Mouse (Mus musculus): ENCODE data around the gene 1810043G02Rik. TPM values are rescaled to one million over a fixed set of nuclear protein-coding genes. Genes with fewer than 3 reads are reported as not detected.

Gene 1810043G02Rik
- polyA plus RNA-seq, 1 experiment from 2014 or later, result 37.1 TPM

- ATAC-seq (ENCODE audit: low FRiP score), result no peak
- Histone ChIP-seq H3K4me3 (ENCODE audit: low read depth, low read length) (no peak overlapping the region), H3K27ac (ENCODE audit: low read depth, low read length) (no peak overlapping the region), H3K9me3 (ENCODE audit: control insufficient read depth, low read length) (no peaks in the 10 kb centered on the region), H3K4me1 (replicated peaks; ENCODE audit: control insufficient read depth, insufficient read depth, low read length) (no peaks in the 10 kb centered on the region), H3K9ac (ENCODE audit: low read depth, low read length) (no peak overlapping the region), H3K4me2 (replicated peaks; ENCODE audit: low read depth, low read length) (no peak overlapping the region), H3K27me3 (ENCODE audit: control insufficient read depth, insufficient read depth, low read length) (peaks cover 21% of the 10 kb centered on the region), H3K36me3 (ENCODE audit: control insufficient read depth, insufficient read depth, low read length) (no peaks in the 10 kb centered on the region)
- 89% methylated on average over 10 of the region's 10 CpGs for WGBS
- DNase-seq (ENCODE audit: low spot score), result no peak
These were observed 7.1 kb upstream of the 1810043G02Rik start for GRCm38 (mm10) chr10:77971191-77971590.

DNA sequence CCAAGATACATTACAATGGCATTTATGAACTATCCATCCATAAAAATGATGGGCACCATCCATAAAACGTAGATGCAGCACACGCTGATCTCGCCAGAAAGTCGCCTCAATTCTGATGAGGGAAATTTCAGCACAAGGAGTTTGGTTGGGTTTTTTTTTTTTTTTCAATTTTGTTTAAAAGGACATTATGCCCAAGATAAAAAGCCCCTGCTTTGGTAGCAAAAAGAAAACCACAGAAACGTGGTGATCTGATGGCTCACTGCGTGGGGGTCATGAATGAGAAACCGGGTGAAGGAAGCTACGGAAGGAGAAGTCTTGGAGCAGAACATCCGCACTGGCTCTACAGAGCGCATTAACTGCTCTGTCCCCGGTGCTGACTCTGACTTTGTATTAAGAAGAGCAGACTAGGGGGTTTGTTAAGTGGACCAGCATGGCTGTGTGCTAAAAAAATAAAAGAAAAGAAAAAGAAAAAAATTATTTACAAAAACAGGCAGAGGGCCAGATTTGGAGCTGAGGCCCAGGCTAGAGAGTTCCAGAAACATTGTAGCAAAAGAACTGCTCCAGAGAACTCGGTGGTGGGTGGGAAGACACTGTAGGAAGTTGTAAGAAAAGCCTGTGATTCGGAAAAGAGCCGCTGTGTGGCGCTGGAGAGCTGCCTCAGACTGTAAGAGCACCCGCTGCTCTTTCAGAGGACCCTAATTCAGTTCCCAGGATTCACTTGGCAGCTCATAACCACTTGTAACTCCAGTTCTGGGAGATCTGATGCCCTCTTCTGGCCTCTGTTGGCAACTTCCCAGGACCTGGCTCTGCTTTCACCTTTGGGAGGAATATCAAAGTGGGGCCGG, 6.4 kb upstream of the 1810043G02Rik start:
- 64% methylated on average over 17 of the region's 17 CpGs for WGBS
- Histone ChIP-seq H3K4me3 (ENCODE audit: low read depth, low read length) (no peak overlapping the region), H3K9me3 (ENCODE audit: control insufficient read depth, low read length) (no peaks in the 10 kb centered on the region), H3K27ac (ENCODE audit: low read depth, low read length) (no peak overlapping the region), H3K36me3 (ENCODE audit: control insufficient read depth, insufficient read depth, low read length) (no peaks in the 10 kb centered on the region), H3K4me1 (replicated peaks; ENCODE audit: control insufficient read depth, insufficient read depth, low read length) (no peaks in the 10 kb centered on the region), H3K27me3 (ENCODE audit: control insufficient read depth, insufficient read depth, low read length) (peaks cover 21% of the 10 kb centered on the region), H3K4me2 (replicated peaks; ENCODE audit: low read depth, low read length) (no peak overlapping the region), H3K9ac (ENCODE audit: low read depth, low read length) (no peak overlapping the region)
- no peak for ATAC-seq (ENCODE audit: low FRiP score)
- DNase-seq (ENCODE audit: low spot score), result peak; percentile 67

GRCm38 (mm10) chr10:77974323-77974722, 4.0 kb upstream of the 1810043G02Rik start:
- Histone ChIP-seq H3K9ac (ENCODE audit: low read depth, low read length) (no peak overlapping the region), H3K27ac (ENCODE audit: low read depth, low read length) (no peak overlapping the region), H3K9me3 (ENCODE audit: control insufficient read depth, low read length) (no peaks in the 10 kb centered on the region), H3K36me3 (ENCODE audit: control insufficient read depth, insufficient read depth, low read length) (no peaks in the 10 kb centered on the region), H3K4me1 (replicated peaks; ENCODE audit: control insufficient read depth, insufficient read depth, low read length) (peaks cover 3% of the 10 kb centered on the region; the same call in 1 of the 2 replicates), H3K4me2 (replicated peaks; ENCODE audit: low read depth, low read length) (no peak overlapping the region), H3K27me3 (ENCODE audit: control insufficient read depth, insufficient read depth, low read length) (peaks cover 10% of the 10 kb centered on the region), H3K4me3 (ENCODE audit: low read depth, low read length) (no peak overlapping the region)
- no peak for ATAC-seq (ENCODE audit: low FRiP score)
- 71% methylated on average over 5 of the region's 5 CpGs for WGBS
- no peak for DNase-seq (ENCODE audit: low spot score)

DNA sequence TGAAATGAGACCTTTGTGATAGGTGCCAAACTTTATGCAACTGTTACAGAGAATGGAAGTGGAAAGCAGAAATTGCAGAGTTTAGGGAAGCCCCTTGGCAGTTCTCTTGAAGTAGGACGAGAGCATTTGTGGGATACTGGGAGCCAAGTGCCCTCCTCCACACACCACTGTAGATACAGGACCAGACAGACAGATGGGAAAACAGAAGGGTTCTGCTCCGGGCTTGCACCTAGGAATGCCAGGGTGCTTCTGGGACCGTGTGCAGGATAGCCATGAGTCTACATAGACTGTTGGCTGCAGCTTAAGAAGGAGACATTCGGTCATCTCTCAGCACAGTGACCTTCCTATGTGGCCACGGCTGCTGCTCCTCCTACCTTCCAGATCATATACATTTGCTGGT, 3.5 kb upstream of the 1810043G02Rik start:
- Histone ChIP-seq H3K4me3 (ENCODE audit: low read depth, low read length) (no peak overlapping the region), H3K36me3 (ENCODE audit: control insufficient read depth, insufficient read depth, low read length) (no peaks in the 10 kb centered on the region), H3K9ac (ENCODE audit: low read depth, low read length) (no peak overlapping the region), H3K27ac (ENCODE audit: low read depth, low read length) (no peak overlapping the region), H3K4me1 (replicated peaks; ENCODE audit: control insufficient read depth, insufficient read depth, low read length) (peaks cover 3% of the 10 kb centered on the region; the same call in 1 of the 2 replicates), H3K9me3 (ENCODE audit: control insufficient read depth, low read length) (no peaks in the 10 kb centered on the region), H3K4me2 (replicated peaks; ENCODE audit: low read depth, low read length) (no peak overlapping the region), H3K27me3 (ENCODE audit: control insufficient read depth, insufficient read depth, low read length) (peaks cover 6% of the 10 kb centered on the region; the same call in 1 of the 2 replicates)
- no peak for ATAC-seq (ENCODE audit: low FRiP score)
- WGBS, result 63% methylated on average over 5 of the region's 5 CpGs
- DNase-seq (ENCODE audit: low spot score), result no peak

GRCm38 (mm10) chr10:77975653-77976052, 2.7 kb upstream of the 1810043G02Rik start:
- Histone ChIP-seq H3K27me3 (ENCODE audit: control insufficient read depth, insufficient read depth, low read length) (no peaks in the 10 kb centered on the region), H3K4me2 (replicated peaks; ENCODE audit: low read depth, low read length) (no peak overlapping the region), H3K4me1 (replicated peaks; ENCODE audit: control insufficient read depth, insufficient read depth, low read length) (peaks cover 3% of the 10 kb centered on the region; the same call in 1 of the 2 replicates), H3K9ac (ENCODE audit: low read depth, low read length) (no peak overlapping the region), H3K27ac (ENCODE audit: low read depth, low read length) (no peak overlapping the region), H3K4me3 (ENCODE audit: low read depth, low read length) (no peak overlapping the region), H3K9me3 (ENCODE audit: control insufficient read depth, low read length) (no peaks in the 10 kb centered on the region), H3K36me3 (ENCODE audit: control insufficient read depth, insufficient read depth, low read length) (no peaks in the 10 kb centered on the region)
- 43% methylated on average over 4 of the region's 4 CpGs for WGBS
- ATAC-seq (ENCODE audit: low FRiP score) (no peak), DNase-seq (ENCODE audit: low spot score) (no peak)

DNA sequence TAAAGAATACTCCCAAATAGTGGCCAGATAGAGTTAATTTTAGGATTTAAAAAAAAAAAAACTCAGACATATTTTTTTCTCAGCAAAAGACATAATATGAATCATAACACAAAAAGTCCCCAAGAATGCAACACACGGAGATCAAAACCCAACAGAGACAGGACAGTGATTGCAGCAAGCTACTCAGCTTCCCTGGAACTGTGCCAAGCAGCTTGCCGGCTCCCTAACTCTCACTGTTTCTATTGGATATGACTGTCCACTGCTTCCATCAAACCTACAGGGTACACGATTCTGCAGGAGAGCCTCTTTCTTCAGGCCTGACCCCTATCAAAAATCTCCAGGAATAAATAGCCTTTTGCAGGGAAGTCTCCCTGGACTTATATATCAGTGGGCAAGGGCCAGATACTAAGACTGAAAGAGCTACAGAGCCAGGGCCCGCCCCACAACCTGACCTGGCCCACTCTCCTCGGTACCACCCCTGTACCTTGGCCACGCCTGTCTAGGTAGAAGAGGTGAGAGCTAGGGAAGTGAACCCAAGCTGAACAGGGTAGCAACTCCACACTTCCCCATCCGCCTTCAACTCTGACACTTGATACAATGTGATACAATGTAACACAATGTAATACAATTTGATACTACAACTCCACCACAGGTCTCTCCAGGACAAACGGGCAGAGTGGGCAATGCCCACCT, 1.7 kb upstream of the 1810043G02Rik start:
- Histone ChIP-seq H3K9ac (ENCODE audit: low read depth, low read length) (no peak overlapping the region), H3K27me3 (ENCODE audit: control insufficient read depth, insufficient read depth, low read length) (no peaks in the 10 kb centered on the region), H3K4me2 (replicated peaks; ENCODE audit: low read depth, low read length) (no peak overlapping the region), H3K4me1 (replicated peaks; ENCODE audit: control insufficient read depth, insufficient read depth, low read length) (peaks cover 3% of the 10 kb centered on the region; the same call in 1 of the 2 replicates), H3K4me3 (ENCODE audit: low read depth, low read length) (no peak overlapping the region), H3K36me3 (ENCODE audit: control insufficient read depth, insufficient read depth, low read length) (no peaks in the 10 kb centered on the region), H3K27ac (ENCODE audit: low read depth, low read length) (no peak overlapping the region), H3K9me3 (ENCODE audit: control insufficient read depth, low read length) (no peaks in the 10 kb centered on the region)
- DNase-seq (ENCODE audit: low spot score), result no peak
- ATAC-seq (ENCODE audit: low FRiP score), result no peak
- 85% methylated on average over 8 of the region's 8 CpGs for WGBS

DNA sequence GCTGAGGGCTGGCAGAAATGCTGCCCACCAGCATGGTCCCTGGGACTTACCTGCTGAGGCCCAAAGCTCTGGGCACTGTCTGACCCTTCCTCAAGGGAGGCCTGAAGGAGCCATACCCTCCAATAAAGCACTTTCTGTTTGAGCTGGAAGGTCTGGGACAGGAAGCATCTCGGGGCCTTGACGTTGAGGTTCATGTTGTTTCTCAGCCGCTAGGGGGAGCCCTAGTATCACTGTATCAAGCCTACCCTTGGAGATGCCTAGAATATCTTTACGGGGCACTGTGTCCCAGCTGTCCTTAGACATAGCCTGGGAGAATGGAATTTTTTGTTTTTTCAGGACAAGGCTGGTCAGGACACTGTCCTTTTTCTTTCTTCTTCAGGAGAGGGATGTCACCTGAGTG, 6.3 kb downstream of the 1810043G02Rik start:
- Histone ChIP-seq H3K4me3 (ENCODE audit: low read depth, low read length) (no peak overlapping the region), H3K27me3 (ENCODE audit: control insufficient read depth, insufficient read depth, low read length) (no peaks in the 10 kb centered on the region), H3K27ac (ENCODE audit: low read depth, low read length) (no peak overlapping the region), H3K36me3 (ENCODE audit: control insufficient read depth, insufficient read depth, low read length) (peaks cover 6% of the 10 kb centered on the region; the same call in 1 of the 2 replicates), H3K9me3 (ENCODE audit: control insufficient read depth, low read length) (no peaks in the 10 kb centered on the region), H3K9ac (ENCODE audit: low read depth, low read length) (no peak overlapping the region), H3K4me1 (replicated peaks; ENCODE audit: control insufficient read depth, insufficient read depth, low read length) (no peaks in the 10 kb centered on the region), H3K4me2 (replicated peaks; ENCODE audit: low read depth, low read length) (no peak overlapping the region)
- peak; percentile 87 for DNase-seq (ENCODE audit: low spot score)
- peak; percentile 69; the same call in 1 of the 2 replicates for ATAC-seq (ENCODE audit: low FRiP score)
- WGBS, result 2% methylated on average over 4 of the region's 4 CpGs

- Histone ChIP-seq H3K36me3 (ENCODE audit: control insufficient read depth, insufficient read depth, low read length) (peaks cover 10% of the 10 kb centered on the region; the same call in 1 of the 2 replicates), H3K9ac (ENCODE audit: low read depth, low read length) (no peak overlapping the region), H3K4me2 (replicated peaks; ENCODE audit: low read depth, low read length) (no peak overlapping the region), H3K9me3 (ENCODE audit: control insufficient read depth, low read length) (no peaks in the 10 kb centered on the region), H3K27me3 (ENCODE audit: control insufficient read depth, insufficient read depth, low read length) (no peaks in the 10 kb centered on the region), H3K4me1 (replicated peaks; ENCODE audit: control insufficient read depth, insufficient read depth, low read length) (no peaks in the 10 kb centered on the region), H3K4me3 (ENCODE audit: low read depth, low read length) (no peak overlapping the region), H3K27ac (ENCODE audit: low read depth, low read length) (no peak overlapping the region)
- 82% methylated on average over 5 of the region's 5 CpGs for WGBS
- DNase-seq (ENCODE audit: low spot score) (no peak), ATAC-seq (ENCODE audit: low FRiP score) (no peak)
These were observed 7.5 kb downstream of the 1810043G02Rik start for GRCm38 (mm10) chr10:77985775-77986174.

Measured in hindbrain, embryonic 11.5 days (tissue).